Mouse (Mus musculus): Measurements from ENCODE around the gene Ccnq. TPM values are rescaled to one million over a fixed set of nuclear protein-coding genes. Genes with fewer than 3 reads are reported as not detected.

The Ccnq gene
- total and polyA plus RNA-seq, 3 experiments: 47.7 to 63.5 (median 55.5) TPM

GRCm38 (mm10) chr11:78717655-78718054 is 33.9 kb downstream of the Ccnq start:
- Histone ChIP-seq H3K36me3 (replicated peaks in 1 of 2; ENCODE audit: control insufficient read depth in 1 of 2, insufficient read depth in 1 of 2, low read length in 1 of 2) (no peaks in the 10 kb centered on the region), H3K9ac (ENCODE audit: insufficient read depth, low read depth) (no peak overlapping the region), H3K4me3 (replicated peaks in 1 of 3; ENCODE audit: low read depth in 2 of 3, low read length in 2 of 3, poor library complexity in 1 of 3) (no peak overlapping the region), H3K4me1 (ENCODE audit: control insufficient read depth in 1 of 2, insufficient read depth in 2 of 2) (no peaks in the 10 kb centered on the region), H3K27ac (ENCODE audit: insufficient read depth, low read depth) (no peak overlapping the region), H3K4me2 (ENCODE audit: insufficient read depth, low read depth, poor library complexity, severe bottlenecking) (no peak overlapping the region), H3K79me2 (replicated peaks; ENCODE audit: control insufficient read depth, extremely low read depth, insufficient read depth, poor library complexity, severe bottlenecking) (no peaks in the 10 kb centered on the region), H3K9me3 (replicated peaks; ENCODE audit: low read length) (no peaks in the 10 kb centered on the region), H3K27me3 (replicated peaks) (peaks cover 8% of the 10 kb centered on the region)
- TF ChIP-seq JUN (IDR thresholded peaks at IDR 0.05; ENCODE audit: insufficient read depth, low read depth, low read length) (no peak), PAX5 (IDR thresholded peaks at IDR 0.05; ENCODE audit: low read length) (no peak), USF1 (IDR thresholded peaks at IDR 0.05; ENCODE audit: low read depth, low read length) (no peak), TCF12 (IDR thresholded peaks at IDR 0.05; ENCODE audit: low read depth, low read length) (no peak), RAD21 (IDR thresholded peaks at IDR 0.05; ENCODE audit: low read depth, low read length) (no peak), CHD2 (IDR thresholded peaks at IDR 0.05; ENCODE audit: low read length) (no peak), UBTF (IDR thresholded peaks at IDR 0.05; ENCODE audit: low read depth, low read length) (no peak), NRF1 (IDR thresholded peaks at IDR 0.05; ENCODE audit: low read depth, low read length) (no peak), GABPA (IDR thresholded peaks at IDR 0.05; ENCODE audit: insufficient replicate concordance, low read depth, low read length) (no peak), TBP (conservative IDR thresholded peaks at IDR 0.05; ENCODE audit: low read depth, low read length) (no peak), MXI1 (IDR thresholded peaks at IDR 0.05; ENCODE audit: low read depth, low read length) (no peak), POLR2A (IDR thresholded peaks at IDR 0.05; ENCODE audit: low read depth, low read length) (no peak), POLR2AphosphoS2 (IDR thresholded peaks at IDR 0.05; ENCODE audit: low read depth, low read length) (no peak), MYC (IDR thresholded peaks at IDR 0.05; ENCODE audit: low read depth, low read length) (no peak), SMC3 (IDR thresholded peaks at IDR 0.05; ENCODE audit: low read depth, low read length) (no peak), E2F4 (IDR thresholded peaks at IDR 0.05; ENCODE audit: insufficient replicate concordance, low read depth, low read length) (no peak), ZKSCAN1 (IDR thresholded peaks at IDR 0.05; ENCODE audit: borderline replicate concordance, low read depth, low read length) (no peak), ZMIZ1 (IDR thresholded peaks at IDR 0.05; ENCODE audit: low read depth, low read length) (no peak), USF2 (conservative IDR thresholded peaks at IDR 0.05; ENCODE audit: low read depth, low read length) (no peak), RCOR1 (conservative IDR thresholded peaks at IDR 0.05; ENCODE audit: low read depth, low read length) (no peak)
- in situ Hi-C loops (cut with MboI; ENCODE audit: low pct_ligation_motif_present, low pct_unique_long_range_greater_than_20kb, low sequenced_read_pairs) (no loop called here), dilution Hi-C loops (cut with MboI; ENCODE audit: extremely low pct_ligation_motif_present, extremely low pct_unique_long_range_greater_than_20kb, low sequenced_read_pairs) (no loop called here)
- no peak for DNase-seq (ENCODE audit: extremely low read depth)

- Histone ChIP-seq H3K9ac (ENCODE audit: insufficient read depth, low read depth) (no peak overlapping the region), H3K27ac (ENCODE audit: insufficient read depth, low read depth) (no peak overlapping the region), H3K4me1 (ENCODE audit: control insufficient read depth in 1 of 2, insufficient read depth in 2 of 2) (no peaks in the 10 kb centered on the region), H3K36me3 (replicated peaks in 1 of 2; ENCODE audit: control insufficient read depth in 1 of 2, insufficient read depth in 1 of 2, low read length in 1 of 2) (no peaks in the 10 kb centered on the region), H3K9me3 (replicated peaks; ENCODE audit: low read length) (no peaks in the 10 kb centered on the region), H3K4me2 (ENCODE audit: insufficient read depth, low read depth, poor library complexity, severe bottlenecking) (no peak overlapping the region), H3K27me3 (replicated peaks) (peaks cover 9% of the 10 kb centered on the region), H3K79me2 (replicated peaks; ENCODE audit: control insufficient read depth, extremely low read depth, insufficient read depth, poor library complexity, severe bottlenecking) (no peaks in the 10 kb centered on the region), H3K4me3 (replicated peaks in 1 of 3; ENCODE audit: low read depth in 2 of 3, low read length in 2 of 3, poor library complexity in 1 of 3) (no peak overlapping the region)
- no peak for TF ChIP-seq POLR2AphosphoS2 (IDR thresholded peaks at IDR 0.05; ENCODE audit: low read depth, low read length)
- TF ChIP-seq TBP (conservative IDR thresholded peaks at IDR 0.05; ENCODE audit: low read depth, low read length): no peak
- TF ChIP-seq MAZ (IDR thresholded peaks at IDR 0.05; ENCODE audit: low read depth, low read length): no peak
- no peak for TF ChIP-seq ZNF384 (IDR thresholded peaks at IDR 0.05; ENCODE audit: low read depth, low read length)
- in situ Hi-C loops (cut with MboI; ENCODE audit: low pct_ligation_motif_present, low pct_unique_long_range_greater_than_20kb, low sequenced_read_pairs): loop anchor here (5.0 kb wide), 1 partner anchor 39 kb away; no protein-coding TSS in a partner anchor
- no peak for DNase-seq (ENCODE audit: extremely low read depth)
- dilution Hi-C loops (cut with MboI; ENCODE audit: extremely low pct_ligation_motif_present, extremely low pct_unique_long_range_greater_than_20kb, low sequenced_read_pairs): no loop called here
These were observed 42.9 kb downstream of the Ccnq start for GRCm38 (mm10) chr11:78708642-78709041.

Data from CH12.LX (cell line).